Mouse (Mus musculus) intestine, embryonic 16.5 days (tissue): ENCODE results near the gene Zfp493. TPM values are rescaled to one million over a fixed set of nuclear protein-coding genes. Genes with fewer than 3 reads are reported as not detected.
"Not testable (repeated sequence)": the region's sequence is repeated elsewhere in the genome, so short reads cannot be mapped to it uniquely, and the experiment has no call there.

Experiments
- ATAC-seq: fragments of 200-750 bp; cut with Nextera tagmentation; 2 replicates; pipeline ENCODE4 v1.8.0; 2017; ENCODE audit warnings: moderate TSS enrichment, moderate library complexity
- H3K27ac ChIP-seq: fragments of 300-500 bp; sonication (generic); 2 replicates; pipeline ENCODE4 v1.5.1; 2014; ENCODE audit warnings: mild to moderate bottlenecking, low read length
- H3K27me3 ChIP-seq: fragments of 300-500 bp; sonication (generic); replicated peaks from 2 replicates; pipeline ENCODE4 v1.6.1; 2014; ENCODE audit warnings: low read length, control low read depth, mixed read lengths; ENCODE audit not compliant: control insufficient read depth, insufficient read depth
- H3K36me3 ChIP-seq: fragments of 300-500 bp; sonication (generic); 2 replicates; pipeline ENCODE4 v1.6.1; 2014; ENCODE audit warnings: low read length, control low read depth; ENCODE audit not compliant: control insufficient read depth, insufficient read depth
- H3K4me1 ChIP-seq: fragments of 300-500 bp; sonication (generic); 2 replicates; pipeline ENCODE4 v1.6.1; 2014; ENCODE audit warnings: low read length, control low read depth, mixed read lengths; ENCODE audit not compliant: control insufficient read depth, insufficient read depth
- H3K4me2 ChIP-seq: fragments of 300-500 bp; sonication (generic); 2 replicates; pipeline ENCODE4 v1.6.1; 2014; ENCODE audit warnings: low read depth, low read length, control low read depth
- H3K4me3 ChIP-seq: fragments of 300-500 bp; sonication (generic); 2 replicates; pipeline ENCODE4 v1.5.1; 2014; ENCODE audit warnings: mild to moderate bottlenecking, low read length
- H3K9ac ChIP-seq: fragments of 300-500 bp; sonication (generic); 2 replicates; pipeline ENCODE4 v1.6.1; 2014; ENCODE audit warnings: low read depth, low read length
- H3K9me3 ChIP-seq: fragments of 300-500 bp; sonication (generic); 2 replicates; pipeline ENCODE4 v1.6.1; 2016; ENCODE audit warnings: low read length, control low read depth; ENCODE audit not compliant: control insufficient read depth
- WGBS: fragments of 180-500 bp; shearing (Covaris S2); extraction: QIAGEN DNeasy Blood & Tissue Kit; methylation state at CpG from one replicate; pipeline ENCODE4 v1.1.7; 2014; 5-methylcytosine and 5-hydroxymethylcytosine counted together
- polyA plus RNA-seq: library from polyadenylated mRNA; unstranded; fragments of >200 nt; fragmentation: Nextera tagmentation; extraction: Ambion mirVana; gene quantifications from 2 replicates; pipeline ENCODE4 v1.2.1, GENCODE M21; 2015

Zfp493 gene
- polyA plus RNA-seq, 1 experiment from 2014 or later = 2.6 TPM

- WGBS = 92% methylated on average over 10 of the region's 10 CpGs
- Histone ChIP-seq H3K4me3 (no peak overlapping the region), H3K9me3 (no peaks in the 10 kb centered on the region; the same call in 1 of the 2 replicates)
Measured at GRCm38 (mm10) chr13:67791921-67792455, 12.5 kb downstream of the Zfp493 start.

GRCm38 (mm10) chr13:67798618-67799017, 19.1 kb downstream of the Zfp493 start:
- no peaks in the 10 kb centered on the region for H3K4me1 ChIP-seq
- no peaks in the 10 kb centered on the region for H3K36me3 ChIP-seq
- no peak overlapping the region for H3K4me3 ChIP-seq
- no peak overlapping the region for H3K4me2 ChIP-seq
- H3K27ac ChIP-seq = no peak overlapping the region
- 90% methylated on average over 3 of the region's 3 CpGs for WGBS
- no peaks in the 10 kb centered on the region for H3K9me3 ChIP-seq
- no peak overlapping the region for H3K9ac ChIP-seq
- ATAC-seq = no peak
- H3K27me3 ChIP-seq = no peaks in the 10 kb centered on the region

More at GRCm38 (mm10) chr13:67791921-67792455, 12.5 kb downstream of the Zfp493 start:
- no peak for ATAC-seq
- Histone ChIP-seq H3K9ac (no peak overlapping the region), H3K4me1 (no peaks in the 10 kb centered on the region), H3K36me3 (no peaks in the 10 kb centered on the region), H3K4me2 (no peak overlapping the region), H3K27ac (no peak overlapping the region), H3K27me3 (no peaks in the 10 kb centered on the region)

GRCm38 (mm10) chr13:67799151-67799550, 19.7 kb downstream of the Zfp493 start:
- H3K27ac ChIP-seq, H3K9ac ChIP-seq, H3K27me3 ChIP-seq, H3K4me3 ChIP-seq, H3K9me3 ChIP-seq, H3K4me1 ChIP-seq, ATAC-seq, H3K36me3 ChIP-seq, H3K4me2 ChIP-seq: not testable (repeated sequence)
- 84% methylated on average over 3 of the region's 3 CpGs for WGBS

- WGBS = 51% methylated on average over 1 of the region's 1 CpGs
Measured at GRCm38 (mm10) chr13:67811651-67812210, 32.2 kb downstream of the Zfp493 start.

GRCm38 (mm10) chr13:67812961-67813709, 33.6 kb downstream of the Zfp493 start:
- no peak; the same call in 1 of the 2 replicates for ATAC-seq
- Histone ChIP-seq H3K4me2 (0 out of 2 replicates have a peak overlapping the region, but pooled peaks have one; percentile 89), H3K4me3 (peak overlapping the region; percentile 64), H3K9ac (no peak overlapping the region; the same call in 1 of the 2 replicates), H3K9me3 (no peaks in the 10 kb centered on the region), H3K27ac (no peak overlapping the region), H3K4me1 (no peaks in the 10 kb centered on the region), H3K36me3 (no peaks in the 10 kb centered on the region), H3K27me3 (no peaks in the 10 kb centered on the region)
- WGBS = 82% methylated on average over 8 of the region's 8 CpGs

More at GRCm38 (mm10) chr13:67811651-67812210, 32.2 kb downstream of the Zfp493 start:
- H3K4me3 ChIP-seq = no peak overlapping the region
- H3K27me3 ChIP-seq = no peaks in the 10 kb centered on the region
- H3K4me1 ChIP-seq = no peaks in the 10 kb centered on the region
- H3K4me2 ChIP-seq = no peak overlapping the region
- no peaks in the 10 kb centered on the region for H3K36me3 ChIP-seq
- no peak overlapping the region for H3K27ac ChIP-seq
- no peak overlapping the region for H3K9ac ChIP-seq
- no peaks in the 10 kb centered on the region for H3K9me3 ChIP-seq
- no peak for ATAC-seq

GRCm38 (mm10) chr13:67813710-67814660, 34.5 kb downstream of the Zfp493 start, which contains the start of gene Zfp273:
Gene Zfp273, plus strand, starts transcription at chr13:67813740.
- WGBS = 3% methylated on average over 31 of the region's 31 CpGs

GRCm38 (mm10) chr13:67818636-67819035, 39.1 kb downstream of the Zfp493 start:
- no peaks in the 10 kb centered on the region; the same call in 1 of the 2 replicates for H3K36me3 ChIP-seq
- H3K27me3 ChIP-seq = no peaks in the 10 kb centered on the region
- WGBS = 80% methylated on average over 1 of the region's 1 CpGs
- no peak overlapping the region for H3K27ac ChIP-seq
- no peak overlapping the region for H3K9ac ChIP-seq
- H3K4me1 ChIP-seq = no peaks in the 10 kb centered on the region
- no peak for ATAC-seq
- H3K4me3 ChIP-seq = no peak overlapping the region
- no peak overlapping the region for H3K4me2 ChIP-seq
- H3K9me3 ChIP-seq = no peaks in the 10 kb centered on the region

More at GRCm38 (mm10) chr13:67813710-67814660, 34.5 kb downstream of the Zfp493 start, which contains the start of gene Zfp273:
- H3K4me2 ChIP-seq = peak within 1 kb of the TSS; percentile 89
- peak within 1 kb of the TSS; percentile 71 for H3K9ac ChIP-seq
- H3K27me3 ChIP-seq = no peaks in the 10 kb centered on the region
- peak within 1 kb of the TSS; percentile 82 for H3K27ac ChIP-seq
- peak within 1 kb of the TSS; percentile 64 for H3K4me3 ChIP-seq
- no peaks in the 10 kb centered on the region for H3K9me3 ChIP-seq
- no peaks in the 10 kb centered on the region for H3K4me1 ChIP-seq
- no peaks in the 10 kb centered on the region for H3K36me3 ChIP-seq
- peak; percentile 99 for ATAC-seq

GRCm38 (mm10) chr13:67830911-67831336, 51.4 kb downstream of the Zfp493 start, which contains the start of gene Gm10037:
Gene Gm10037, plus strand, starts transcription at chr13:67831106.
- H3K36me3 ChIP-seq = no peaks in the 10 kb centered on the region
- H3K9me3 ChIP-seq = no peaks in the 10 kb centered on the region
- H3K9ac ChIP-seq = peak within 1 kb of the TSS; percentile 76
- H3K27ac ChIP-seq = no peak within 1 kb of the TSS
- no peaks in the 10 kb centered on the region for H3K4me1 ChIP-seq
- H3K27me3 ChIP-seq = no peaks in the 10 kb centered on the region
- H3K4me2 ChIP-seq = peak within 1 kb of the TSS; percentile 72
- 3% methylated on average over 14 of the region's 14 CpGs for WGBS
- H3K4me3 ChIP-seq = peak within 1 kb of the TSS; percentile 63
- ATAC-seq = peak; percentile 86
